Mouse (Mus musculus) bone marrow macrophage, adult 2 months (primary cell): ENCODE results near the gene Eipr1.

Experiments used
- CTCF ChIP-seq: IDR thresholded peaks from 2 replicates; pipeline ENCODE4 v1.5.1; 2012; ENCODE audit warnings: low read depth, mild to moderate bottlenecking, low read length, moderate library complexity
- POLR2A ChIP-seq: IDR thresholded peaks from 2 replicates; pipeline ENCODE4 v1.6.1; 2012; ENCODE audit warnings: mild to moderate bottlenecking, low read depth, low read length, borderline replicate concordance

DNA sequence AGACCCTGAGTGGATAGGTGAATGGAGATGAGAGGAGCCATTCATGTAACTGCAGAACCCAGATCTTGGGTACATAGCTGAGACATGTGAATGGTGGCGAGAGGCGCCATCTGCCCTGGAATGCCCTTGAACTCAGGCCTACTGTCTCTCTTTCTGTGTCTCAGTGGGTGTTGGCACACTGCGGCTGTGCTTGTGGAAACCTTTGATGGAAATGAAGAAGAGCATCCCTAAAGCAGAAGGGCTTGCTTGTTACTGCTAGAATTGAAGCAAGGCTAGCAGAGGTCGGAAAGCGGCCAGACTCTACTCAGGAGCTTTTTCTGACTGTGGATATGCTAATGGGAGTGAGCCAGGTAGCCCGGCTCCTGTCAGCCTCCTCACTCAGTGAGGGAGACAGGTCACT is 50.1 kb downstream of the Eipr1 start:
- no peak for TF ChIP-seq POLR2A
- no peak for TF ChIP-seq CTCF
